Mouse (Mus musculus) retina, embryonic 14.5 days (tissue): ENCODE results near the gene Mea1.

ENCODE experiments used
- DNase-seq: peaks from one replicate; pipeline ENCODE4 v3.0.0-alpha.2; 2015; ENCODE audit warnings: low spot score

The Mea1 gene

GRCm38 (mm10) chr17:46704887-46705835 is 26.6 kb downstream of the Mea1 start, which contains the start of gene Ppp2r5d:
Gene Ppp2r5d (minus strand): TSS chr17:46705111.
- peak; percentile 98 for DNase-seq

GRCm38 (mm10) chr17:46706375-46707089 is 27.9 kb downstream of the Mea1 start:
- DNase-seq = no peak

- peak; percentile 96 for DNase-seq
Measured at GRCm38 (mm10) chr17:46710959-46711597, 32.5 kb downstream of the Mea1 start, which contains the start of gene Pex6. Gene Pex6 (plus strand): TSS chr17:46711463.

GRCm38 (mm10) chr17:46711612-46712271 is 33.1 kb downstream of the Mea1 start:
- no peak for DNase-seq

- DNase-seq = no peak
Measured at GRCm38 (mm10) chr17:46712442-46712841, 33.8 kb downstream of the Mea1 start.

- no peak for DNase-seq
Measured at GRCm38 (mm10) chr17:46713849-46714248, 35.3 kb downstream of the Mea1 start.

- no peak for DNase-seq
Measured at GRCm38 (mm10) chr17:46714756-46715481, 36.3 kb downstream of the Mea1 start.

- no peak for DNase-seq
Measured at GRCm38 (mm10) chr17:46721077-46721476, 42.5 kb downstream of the Mea1 start.

- DNase-seq = no peak
Measured at GRCm38 (mm10) chr17:46724477-46725084, 46.0 kb downstream of the Mea1 start.

- DNase-seq = peak; percentile 75
Measured at GRCm38 (mm10) chr17:46725273-46725672, 46.7 kb downstream of the Mea1 start.

- no peak for DNase-seq
Measured at GRCm38 (mm10) chr17:46725731-46726645, 47.4 kb downstream of the Mea1 start.

GRCm38 (mm10) chr17:46727271-46727670 is 48.7 kb downstream of the Mea1 start:
- no peak for DNase-seq

- no peak for DNase-seq
Measured at GRCm38 (mm10) chr17:46728021-46728420, 49.4 kb downstream of the Mea1 start.

GRCm38 (mm10) chr17:46728496-46728895 is 49.9 kb downstream of the Mea1 start:
- DNase-seq = no peak

- DNase-seq = no peak
Measured at GRCm38 (mm10) chr17:46728904-46729318, 50.3 kb downstream of the Mea1 start, which contains the start of gene Gnmt. Gene Gnmt (minus strand): TSS chr17:46729168.
